Mouse (Mus musculus) hindbrain, embryonic 13.5 days (tissue): Measurements from ENCODE around the gene Fam117a. TPM values are rescaled to one million over a fixed set of nuclear protein-coding genes. Genes with fewer than 3 reads are reported as not detected.
A peak's percentile ranks its signal among the peaks of the same experiment; 100 is the strongest.

Experiments used
- ATAC-seq: fragments of 200-750 bp; cut with Nextera tagmentation; 2 replicates; pipeline ENCODE4 v1.8.0; 2017; ENCODE audit warnings: moderate TSS enrichment; ENCODE audit not compliant: low FRiP score
- H3K27ac ChIP-seq: fragments of 300-500 bp; sonication (generic); 2 replicates; pipeline ENCODE4 v1.5.1; 2015; ENCODE audit warnings: inconsistent platforms, mild to moderate bottlenecking, moderate library complexity
- H3K27me3 ChIP-seq: fragments of 300-500 bp; sonication (generic); 2 replicates; pipeline ENCODE4 v1.6.1; 2015; ENCODE audit warnings: mild to moderate bottlenecking, inconsistent platforms
- H3K36me3 ChIP-seq: fragments of 300-500 bp; sonication (generic); 2 replicates; pipeline ENCODE4 v1.6.1; 2015; ENCODE audit warnings: mild to moderate bottlenecking, inconsistent platforms
- H3K4me1 ChIP-seq: fragments of 300-500 bp; sonication (generic); replicated peaks from 2 replicates; pipeline ENCODE4 v1.6.1; 2015; ENCODE audit warnings: inconsistent platforms
- H3K4me2 ChIP-seq: fragments of 300-500 bp; sonication (generic); 2 replicates; pipeline ENCODE4 v1.6.1; 2015; ENCODE audit warnings: inconsistent platforms, mild to moderate bottlenecking, moderate library complexity
- H3K4me3 ChIP-seq: fragments of 300-500 bp; sonication (generic); 2 replicates; pipeline ENCODE4 v1.5.1; 2015; ENCODE audit warnings: mild to moderate bottlenecking, inconsistent platforms
- H3K9ac ChIP-seq: fragments of 300-500 bp; sonication (generic); 2 replicates; pipeline ENCODE4 v1.6.1; 2015; ENCODE audit warnings: mild to moderate bottlenecking, inconsistent platforms
- H3K9me3 ChIP-seq: fragments of 300-500 bp; sonication (generic); 2 replicates; pipeline ENCODE4 v1.6.1; 2016; ENCODE audit warnings: inconsistent platforms
- WGBS: fragments of 180-500 bp; shearing (Covaris S2); methylation state at CpG from one replicate; pipeline ENCODE4 v1.1.7; 2015; 5-methylcytosine and 5-hydroxymethylcytosine counted together
- polyA plus RNA-seq: library from polyadenylated mRNA; unstranded; fragments of >200 nt; fragmentation: Nextera tagmentation; extraction: Ambion mirVana; gene quantifications from 2 replicates; pipeline ENCODE4 v1.2.1, GENCODE M21; 2015

Gene Fam117a
- polyA plus RNA-seq, 1 experiment from 2014 or later: 3.5 TPM

GRCm38 (mm10) chr11:95389006-95389405 is 52.2 kb downstream of the Fam117a start:
- Histone ChIP-seq H3K9ac (no peak overlapping the region), H3K4me1 (peaks cover 23% of the 10 kb centered on the region), H3K36me3 (peaks cover 70% of the 10 kb centered on the region), H3K27ac (no peak overlapping the region), H3K4me3 (no peak overlapping the region), H3K27me3 (no peaks in the 10 kb centered on the region), H3K4me2 (no peak overlapping the region), H3K9me3 (no peaks in the 10 kb centered on the region)
- WGBS: 84% methylated on average over 3 of the region's 3 CpGs
- ATAC-seq: no peak

GRCm38 (mm10) chr11:95390420-95390819 is 53.6 kb downstream of the Fam117a start:
- H3K4me2 ChIP-seq: no peak overlapping the region
- peaks cover 25% of the 10 kb centered on the region for H3K4me1 ChIP-seq
- no peaks in the 10 kb centered on the region for H3K27me3 ChIP-seq
- H3K36me3 ChIP-seq: peaks cover 70% of the 10 kb centered on the region
- WGBS: 98% methylated on average over 6 of the region's 6 CpGs
- H3K27ac ChIP-seq: no peak overlapping the region
- H3K9me3 ChIP-seq: no peaks in the 10 kb centered on the region
- H3K4me3 ChIP-seq: no peak overlapping the region
- ATAC-seq: no peak
- H3K9ac ChIP-seq: no peak overlapping the region

GRCm38 (mm10) chr11:95391201-95391600 is 54.4 kb downstream of the Fam117a start:
- no peak for ATAC-seq
- WGBS: 79% methylated on average over 4 of the region's 4 CpGs
- H3K4me2 ChIP-seq: no peak overlapping the region
- H3K4me1 ChIP-seq: peaks cover 17% of the 10 kb centered on the region
- peaks cover 70% of the 10 kb centered on the region for H3K36me3 ChIP-seq
- H3K9me3 ChIP-seq: no peaks in the 10 kb centered on the region
- H3K27me3 ChIP-seq: no peaks in the 10 kb centered on the region
- no peak overlapping the region for H3K4me3 ChIP-seq
- no peak overlapping the region for H3K27ac ChIP-seq
- no peak overlapping the region for H3K9ac ChIP-seq

GRCm38 (mm10) chr11:95391743-95392142 is 54.9 kb downstream of the Fam117a start:
- 84% methylated on average over 5 of the region's 5 CpGs for WGBS

GRCm38 (mm10) chr11:95392223-95392667 is 55.4 kb downstream of the Fam117a start:
- H3K27me3 ChIP-seq: 0 out of 2 replicates have a peak, but pooled peaks cover 4% of the 10 kb centered on the region
- H3K27ac ChIP-seq: 0 out of 2 replicates have a peak overlapping the region, but pooled peaks have one; percentile 23
- no peak overlapping the region for H3K4me2 ChIP-seq
- no peak overlapping the region for H3K4me3 ChIP-seq
- H3K4me1 ChIP-seq: peaks cover 12% of the 10 kb centered on the region
- no peak overlapping the region for H3K9ac ChIP-seq
- peak; percentile 54; the same call in 1 of the 2 replicates for ATAC-seq
- H3K36me3 ChIP-seq: peaks cover 61% of the 10 kb centered on the region
- 45% methylated on average over 7 of the region's 7 CpGs for WGBS
- H3K9me3 ChIP-seq: no peaks in the 10 kb centered on the region

More at GRCm38 (mm10) chr11:95391743-95392142, 54.9 kb downstream of the Fam117a start:
- Histone ChIP-seq H3K4me2 (no peak overlapping the region), H3K4me3 (no peak overlapping the region), H3K9ac (no peak overlapping the region), H3K27me3 (0 out of 2 replicates have a peak, but pooled peaks cover 4% of the 10 kb centered on the region), H3K27ac (0 out of 2 replicates have a peak overlapping the region, but pooled peaks have one; percentile 23), H3K36me3 (peaks cover 65% of the 10 kb centered on the region), H3K4me1 (peaks cover 12% of the 10 kb centered on the region), H3K9me3 (no peaks in the 10 kb centered on the region)
- ATAC-seq: no peak

- no peak overlapping the region for H3K9ac ChIP-seq
- H3K4me3 ChIP-seq: no peak overlapping the region
- H3K27me3 ChIP-seq: 0 out of 2 replicates have a peak, but pooled peaks cover 4% of the 10 kb centered on the region
- H3K4me1 ChIP-seq: peaks cover 12% of the 10 kb centered on the region
- no peaks in the 10 kb centered on the region for H3K9me3 ChIP-seq
- no peak overlapping the region for H3K4me2 ChIP-seq
- H3K36me3 ChIP-seq: peaks cover 55% of the 10 kb centered on the region
- H3K27ac ChIP-seq: no peak overlapping the region
- no peak for ATAC-seq
- 79% methylated on average over 11 of the region's 11 CpGs for WGBS
Observed at GRCm38 (mm10) chr11:95392708-95393499, 56.1 kb downstream of the Fam117a start.

- H3K27me3 ChIP-seq: 0 out of 2 replicates have a peak, but pooled peaks cover 6% of the 10 kb centered on the region
- H3K27ac ChIP-seq: no peak overlapping the region
- 0 out of 2 replicates have a peak overlapping the region, but pooled peaks have one; percentile 0 for H3K9ac ChIP-seq
- 41% methylated on average over 5 of the region's 5 CpGs for whole genome bisulfite sequencing
- no peak overlapping the region for H3K4me2 ChIP-seq
- no peak for ATAC-seq
- H3K4me3 ChIP-seq: no peak overlapping the region
- H3K4me1 ChIP-seq: peaks cover 12% of the 10 kb centered on the region
- no peaks in the 10 kb centered on the region for H3K9me3 ChIP-seq
- H3K36me3 ChIP-seq: peaks cover 49% of the 10 kb centered on the region
Observed at GRCm38 (mm10) chr11:95393500-95393816, 56.6 kb downstream of the Fam117a start.

- H3K36me3 ChIP-seq: peaks cover 43% of the 10 kb centered on the region
- H3K9me3 ChIP-seq: no peaks in the 10 kb centered on the region
- H3K4me2 ChIP-seq: no peak overlapping the region
- H3K9ac ChIP-seq: no peak overlapping the region
- H3K27ac ChIP-seq: no peak overlapping the region
- H3K27me3 ChIP-seq: 0 out of 2 replicates have a peak, but pooled peaks cover 13% of the 10 kb centered on the region
- no peak overlapping the region for H3K4me3 ChIP-seq
- WGBS: 61% methylated on average over 5 of the region's 5 CpGs
- H3K4me1 ChIP-seq: peaks cover 12% of the 10 kb centered on the region
- ATAC-seq: no peak
Observed at GRCm38 (mm10) chr11:95394112-95394511, 57.3 kb downstream of the Fam117a start.

- peaks cover 18% of the 10 kb centered on the region for H3K4me1 ChIP-seq
- H3K27me3 ChIP-seq: 0 out of 2 replicates have a peak, but pooled peaks cover 14% of the 10 kb centered on the region
- H3K4me2 ChIP-seq: no peak overlapping the region
- H3K36me3 ChIP-seq: peaks cover 18% of the 10 kb centered on the region
- no peak overlapping the region for H3K27ac ChIP-seq
- 0 out of 2 replicates have a peak overlapping the region, but pooled peaks have one; percentile 8 for H3K9ac ChIP-seq
- 60% methylated on average over 1 of the region's 1 CpGs for WGBS
- H3K9me3 ChIP-seq: no peaks in the 10 kb centered on the region
- H3K4me3 ChIP-seq: no peak overlapping the region
- ATAC-seq: no peak
Observed at GRCm38 (mm10) chr11:95396548-95396947, 59.7 kb downstream of the Fam117a start.

- Histone ChIP-seq H3K27ac (no peak overlapping the region), H3K4me1 (0 out of 2 replicates have a peak, but pooled peaks cover 14% of the 10 kb centered on the region), H3K4me3 (no peak overlapping the region), H3K9ac (no peak overlapping the region), H3K9me3 (no peaks in the 10 kb centered on the region), H3K27me3 (0 out of 2 replicates have a peak, but pooled peaks cover 14% of the 10 kb centered on the region), H3K36me3 (peaks cover 4% of the 10 kb centered on the region; the same call in 1 of the 2 replicates), H3K4me2 (no peak overlapping the region)
- whole genome bisulfite sequencing: 60% methylated on average over 14 of the region's 14 CpGs
- ATAC-seq: no peak
Observed at GRCm38 (mm10) chr11:95397843-95398835, 61.3 kb downstream of the Fam117a start.

- 63% methylated on average over 13 of the region's 13 CpGs for WGBS
- Histone ChIP-seq H3K27ac (no peak overlapping the region), H3K4me2 (no peak overlapping the region), H3K36me3 (no peaks in the 10 kb centered on the region), H3K9ac (no peak overlapping the region), H3K4me3 (no peak overlapping the region), H3K4me1 (0 out of 2 replicates have a peak, but pooled peaks cover 9% of the 10 kb centered on the region), H3K27me3 (0 out of 2 replicates have a peak, but pooled peaks cover 14% of the 10 kb centered on the region), H3K9me3 (no peaks in the 10 kb centered on the region)
- ATAC-seq: no peak
Observed at GRCm38 (mm10) chr11:95399520-95400020, 62.8 kb downstream of the Fam117a start.
